Mouse (Mus musculus): ENCODE results near the gene Hap1. TPM values are rescaled to one million over a fixed set of nuclear protein-coding genes. Genes with fewer than 3 reads are reported as not detected.
A peak's percentile ranks its signal among the peaks of the same experiment; 100 is the strongest.
"Not testable (repeated sequence)": the region's sequence is repeated elsewhere in the genome, so short reads cannot be mapped to it uniquely, and the experiment has no call there.

The Hap1 gene
- polyA plus RNA-seq, 1 experiment from 2014 or later = 96.3 TPM

GRCm38 (mm10) chr11:100332766-100333515 is 23.0 kb downstream of the Hap1 start:
- 42% methylated on average over 9 of the region's 9 CpGs for WGBS
- H3K4me2 ChIP-seq = peak overlapping the region; percentile 4; the same call in 1 of the 2 replicates
- H3K4me1 ChIP-seq = peaks cover 50% of the 10 kb centered on the region
- peak overlapping the region; percentile 90 for H3K27ac ChIP-seq
- H3K9ac ChIP-seq = no peak overlapping the region
- H3K27me3 ChIP-seq = 0 out of 2 replicates have a peak, but pooled peaks cover 3% of the 10 kb centered on the region
- H3K4me3 ChIP-seq (replicated peaks) = no peak overlapping the region
- no peaks in the 10 kb centered on the region for H3K36me3 ChIP-seq (replicated peaks)
- H3K9me3 ChIP-seq = no peaks in the 10 kb centered on the region
- ATAC-seq (ENCODE audit: low FRiP score) = peak; percentile 86

GRCm38 (mm10) chr11:100330816-100331375 is 25.0 kb downstream of the Hap1 start:
- not testable (repeated sequence) for H3K27me3 ChIP-seq; H3K9ac ChIP-seq; H3K4me3 ChIP-seq (replicated peaks); H3K4me2 ChIP-seq; ATAC-seq (ENCODE audit: low FRiP score); H3K27ac ChIP-seq; H3K9me3 ChIP-seq; H3K36me3 ChIP-seq (replicated peaks)
- 66% methylated on average over 8 of the region's 8 CpGs for WGBS
- H3K4me1 ChIP-seq = peaks cover 46% of the 10 kb centered on the region

- 0 out of 2 replicates have a peak, but pooled peaks cover 3% of the 10 kb centered on the region for H3K27me3 ChIP-seq
- no peak overlapping the region for H3K4me3 ChIP-seq (replicated peaks)
- ATAC-seq (ENCODE audit: low FRiP score) = no peak
- H3K36me3 ChIP-seq (replicated peaks) = no peaks in the 10 kb centered on the region
- no peak overlapping the region for H3K4me2 ChIP-seq
- 52% methylated on average over 16 of the region's 16 CpGs for WGBS
- H3K9ac ChIP-seq = no peak overlapping the region
- no peaks in the 10 kb centered on the region for H3K9me3 ChIP-seq
- peak overlapping the region; percentile 19; the same call in 1 of the 2 replicates for H3K27ac ChIP-seq
- H3K4me1 ChIP-seq = peaks cover 44% of the 10 kb centered on the region
Observed at GRCm38 (mm10) chr11:100330235-100330634, 25.7 kb downstream of the Hap1 start.

GRCm38 (mm10) chr11:100327761-100328160 is 28.2 kb downstream of the Hap1 start:
- Histone ChIP-seq H3K36me3 (replicated peaks) (no peaks in the 10 kb centered on the region; the same call in 1 of the 2 replicates), H3K9ac (no peak overlapping the region), H3K4me3 (replicated peaks) (no peak overlapping the region), H3K9me3 (no peaks in the 10 kb centered on the region), H3K4me2 (no peak overlapping the region), H3K27ac (0 out of 2 replicates have a peak overlapping the region, but pooled peaks have one; percentile 3), H3K27me3 (no peaks in the 10 kb centered on the region), H3K4me1 (peaks cover 28% of the 10 kb centered on the region)
- ATAC-seq (ENCODE audit: low FRiP score) = no peak
- WGBS = 91% methylated on average over 6 of the region's 6 CpGs

- WGBS = 75% methylated on average over 11 of the region's 11 CpGs
- no peak for ATAC-seq (ENCODE audit: low FRiP score)
- H3K9ac ChIP-seq = no peak overlapping the region
- no peak overlapping the region for H3K4me3 ChIP-seq (replicated peaks)
- H3K36me3 ChIP-seq (replicated peaks) = peaks cover 4% of the 10 kb centered on the region
- H3K27me3 ChIP-seq = no peaks in the 10 kb centered on the region
- peaks cover 23% of the 10 kb centered on the region for H3K4me1 ChIP-seq
- peak overlapping the region; percentile 50; the same call in 1 of the 2 replicates for H3K27ac ChIP-seq
- H3K9me3 ChIP-seq = no peaks in the 10 kb centered on the region
- H3K4me2 ChIP-seq = no peak overlapping the region
Observed at GRCm38 (mm10) chr11:100327316-100327715, 28.6 kb downstream of the Hap1 start.

DNA sequence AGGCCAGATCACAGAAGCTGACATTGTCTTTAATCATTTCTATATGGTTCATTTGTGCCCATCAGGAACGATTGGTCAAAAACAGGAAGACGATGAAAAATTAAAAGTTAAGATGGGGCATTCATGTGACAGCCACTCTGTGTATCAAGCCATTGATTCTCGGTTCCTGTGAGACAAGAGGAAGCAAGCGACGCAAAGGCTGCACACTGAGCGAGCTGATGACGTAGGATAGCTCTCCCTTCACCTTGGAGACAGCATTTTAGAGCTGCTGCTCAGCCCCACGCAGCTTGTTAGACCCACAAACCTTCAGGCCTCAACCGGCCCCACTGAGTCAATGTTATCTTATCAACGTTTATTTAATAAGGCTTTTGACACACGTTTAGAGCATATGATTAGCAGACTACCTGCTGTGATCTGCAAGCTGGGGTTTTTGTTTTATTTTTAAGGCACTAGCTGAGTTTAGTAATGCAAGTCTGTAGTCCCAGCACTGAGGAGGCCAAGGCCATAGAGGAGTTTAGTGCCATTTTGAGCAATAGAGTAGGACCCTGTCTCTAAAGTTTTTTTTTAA is 30.8 kb downstream of the Hap1 start:
- H3K36me3 ChIP-seq (replicated peaks) = peaks cover 20% of the 10 kb centered on the region
- H3K9me3 ChIP-seq = no peaks in the 10 kb centered on the region
- no peak overlapping the region for H3K4me3 ChIP-seq (replicated peaks)
- peaks cover 19% of the 10 kb centered on the region for H3K4me1 ChIP-seq
- ATAC-seq (ENCODE audit: low FRiP score) = no peak
- no peaks in the 10 kb centered on the region for H3K27me3 ChIP-seq
- 79% methylated on average over 11 of the region's 11 CpGs for WGBS
- no peak overlapping the region for H3K9ac ChIP-seq
- H3K4me2 ChIP-seq = no peak overlapping the region
- H3K27ac ChIP-seq = no peak overlapping the region

DNA sequence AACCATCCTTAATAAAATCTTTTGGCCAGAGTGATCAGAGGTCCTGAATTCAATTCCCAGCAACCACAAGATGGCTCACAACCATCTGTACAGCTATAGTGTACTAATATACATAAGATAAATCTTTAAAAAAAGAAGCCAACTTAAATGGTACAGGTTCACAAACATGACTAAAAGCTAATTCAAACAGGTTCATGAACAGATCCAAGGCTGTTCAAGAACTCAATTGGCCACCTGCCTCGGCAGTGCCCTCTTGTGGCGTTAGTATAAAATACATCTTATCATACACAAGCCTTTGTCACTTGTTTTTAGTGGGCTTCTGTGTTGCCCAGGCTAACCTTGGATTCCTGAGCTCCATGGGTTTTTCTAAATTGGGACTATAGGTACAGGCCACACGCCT is 32.4 kb downstream of the Hap1 start:
- Histone ChIP-seq H3K4me3 (replicated peaks) (no peak overlapping the region), H3K4me2 (no peak overlapping the region), H3K9ac (no peak overlapping the region), H3K4me1 (peaks cover 15% of the 10 kb centered on the region), H3K9me3 (no peaks in the 10 kb centered on the region), H3K27ac (no peak overlapping the region), H3K36me3 (replicated peaks) (peaks cover 20% of the 10 kb centered on the region), H3K27me3 (no peaks in the 10 kb centered on the region)
- no peak for ATAC-seq (ENCODE audit: low FRiP score)
- WGBS = 12% methylated on average over 3 of the region's 3 CpGs

GRCm38 (mm10) chr11:100322591-100323258 is 33.2 kb downstream of the Hap1 start:
- Histone ChIP-seq H3K9ac (no peak overlapping the region), H3K27me3 (no peaks in the 10 kb centered on the region), H3K4me3 (replicated peaks) (no peak overlapping the region), H3K4me1 (peaks cover 15% of the 10 kb centered on the region), H3K27ac (no peak overlapping the region), H3K36me3 (replicated peaks) (peaks cover 20% of the 10 kb centered on the region), H3K9me3 (no peaks in the 10 kb centered on the region), H3K4me2 (no peak overlapping the region)
- WGBS = 59% methylated on average over 3 of the region's 3 CpGs
- ATAC-seq (ENCODE audit: low FRiP score) = no peak

DNA sequence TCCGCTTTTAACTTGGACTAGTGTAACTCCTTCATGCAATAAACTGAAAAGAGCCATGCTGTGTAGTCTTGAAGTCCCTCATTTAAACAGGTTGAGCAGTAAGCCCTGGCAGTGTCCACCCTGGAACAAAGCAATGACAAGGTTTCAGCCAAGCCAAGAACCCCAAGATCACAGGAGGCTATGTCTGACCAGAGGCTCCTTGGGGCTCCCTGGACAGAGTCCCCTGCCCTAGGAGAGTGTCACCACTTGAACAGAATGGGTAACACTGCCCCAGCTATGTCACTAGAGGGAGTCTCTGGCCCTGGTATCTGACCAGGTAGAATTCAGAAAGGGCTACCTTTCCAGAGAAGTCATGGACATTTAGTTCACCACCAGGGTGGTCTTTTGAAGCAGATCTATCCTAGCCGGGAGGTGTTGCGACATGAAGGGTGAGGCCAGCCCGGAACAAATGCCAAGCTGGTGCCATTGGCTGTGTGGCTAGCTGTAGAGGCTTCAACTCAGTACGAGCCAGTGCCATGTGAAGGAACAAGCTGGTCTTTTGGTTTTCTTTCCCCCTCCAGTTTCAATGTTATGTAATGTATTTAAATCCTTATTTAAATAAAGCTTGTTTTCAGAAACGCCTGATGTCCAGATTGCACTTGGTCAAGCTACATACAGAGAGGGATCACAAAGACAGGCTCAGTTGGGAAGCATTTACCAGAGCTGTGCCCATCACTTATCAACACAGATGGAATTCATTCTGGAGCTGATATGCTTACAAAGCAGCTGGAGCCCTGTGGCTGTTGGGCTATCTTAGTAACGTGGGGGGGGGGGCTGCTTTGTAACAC is 34.2 kb downstream of the Hap1 start:
- H3K9ac ChIP-seq; H3K27me3 ChIP-seq; H3K9me3 ChIP-seq; H3K27ac ChIP-seq; ATAC-seq (ENCODE audit: low FRiP score): not testable (repeated sequence)
- 0 out of 2 replicates have a peak overlapping the region, but pooled peaks have one; percentile 1 for H3K4me3 ChIP-seq (replicated peaks)
- peaks cover 11% of the 10 kb centered on the region for H3K4me1 ChIP-seq
- peak overlapping the region; percentile 22; the same call in 1 of the 2 replicates for H3K4me2 ChIP-seq
- WGBS = 82% methylated on average over 7 of the region's 7 CpGs
- peaks cover 20% of the 10 kb centered on the region for H3K36me3 ChIP-seq (replicated peaks)

GRCm38 (mm10) chr11:100320701-100321410 is 35.1 kb downstream of the Hap1 start:
- Histone ChIP-seq H3K4me3 (replicated peaks) (peak overlapping the region; percentile 84), H3K27ac (peak overlapping the region; percentile 98), H3K36me3 (replicated peaks) (peaks cover 20% of the 10 kb centered on the region), H3K9ac (peak overlapping the region; percentile 97), H3K4me2 (peak overlapping the region; percentile 80), H3K4me1 (peaks cover 11% of the 10 kb centered on the region)
- not testable (repeated sequence) for H3K27me3 ChIP-seq; H3K9me3 ChIP-seq; ATAC-seq (ENCODE audit: low FRiP score)
- 16% methylated on average over 11 of the region's 11 CpGs for WGBS

DNA sequence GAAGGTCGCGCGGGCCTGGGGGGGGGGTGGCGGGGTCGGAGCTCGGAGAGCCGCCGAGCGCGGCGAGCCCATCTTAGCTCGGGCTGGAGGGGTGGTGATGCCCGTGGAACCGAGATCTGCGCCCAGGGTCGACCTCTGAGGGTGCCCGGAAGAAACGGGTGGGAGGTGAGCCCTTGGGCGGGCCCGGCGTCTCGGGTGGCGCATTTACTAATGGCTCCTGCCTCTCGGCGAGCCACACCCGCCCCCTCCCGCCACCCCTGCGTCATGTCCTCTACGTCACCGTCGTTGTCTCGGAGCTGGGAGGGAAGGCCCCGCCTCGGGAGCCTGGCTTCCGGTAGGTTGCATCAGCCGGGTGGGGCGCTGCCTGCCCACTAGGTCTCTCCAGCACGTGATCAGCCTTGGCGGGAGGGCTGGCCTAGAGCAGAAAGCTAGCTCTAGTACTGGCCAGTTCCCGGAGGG is 35.7 kb downstream of the Hap1 start:
- Histone ChIP-seq H3K4me1 (peaks cover 11% of the 10 kb centered on the region), H3K4me2 (peak overlapping the region; percentile 80), H3K36me3 (replicated peaks) (peaks cover 20% of the 10 kb centered on the region), H3K27me3 (no peaks in the 10 kb centered on the region), H3K4me3 (replicated peaks) (peak overlapping the region; percentile 84), H3K9me3 (no peaks in the 10 kb centered on the region), H3K27ac (peak overlapping the region; percentile 98), H3K9ac (peak overlapping the region; percentile 97)
- ATAC-seq (ENCODE audit: low FRiP score) = peak; percentile 85
- WGBS = under 1% methylated on average over 40 of the region's 40 CpGs

Measured in forebrain, embryonic 12.5 days (tissue).